Mouse (Mus musculus): ENCODE results near the gene 1700018F24Rik.
"Not testable (repeated sequence)": the region's sequence is repeated elsewhere in the genome, so short reads cannot be mapped to it uniquely, and the experiment has no call there.

1700018F24Rik gene

GRCm38 (mm10) chr5:145042690-145043089, at the start of gene 1700018F24Rik:
1700018F24Rik (plus strand) TSS chr5:145042990.
- in situ Hi-C loops (cut with MseI, MboI) = not testable (repeated sequence)

GRCm38 (mm10) chr5:144998491-144998890, 44.3 kb upstream of the 1700018F24Rik start:
- in situ Hi-C loops (cut with MseI, MboI) = loop anchor here in 1 of 2 experiments (25.0 kb wide), 1 partner anchor 111 kb away; no protein-coding TSS in a partner anchor

GRCm38 (mm10) chr5:145003362-145003761, 39.4 kb upstream of the 1700018F24Rik start:
- in situ Hi-C loops (cut with MseI, MboI) = loop anchor here in 1 of 2 experiments (10.0 kb wide), 1 partner anchor 61 kb away; no protein-coding TSS in a partner anchor

GRCm38 (mm10) chr5:145004495-145004894, 38.3 kb upstream of the 1700018F24Rik start:
- in situ Hi-C loops (cut with MseI, MboI) = loop anchor here in 1 of 2 experiments (10.0 kb wide), 1 partner anchor 60 kb away; no protein-coding TSS in a partner anchor

- in situ Hi-C loops (cut with MseI, MboI) = loop anchor here in 1 of 2 experiments (10.0 kb wide), 1 partner anchor 59 kb away; no protein-coding TSS in a partner anchor
These were observed 37.2 kb upstream of the 1700018F24Rik start for GRCm38 (mm10) chr5:145005596-145005995.

GRCm38 (mm10) chr5:145008878-145009659, 33.7 kb upstream of the 1700018F24Rik start:
- in situ Hi-C loops (cut with MseI, MboI) = loop anchor here in 1 of 2 experiments (10.0 kb wide), 1 partner anchor 56 kb away; no protein-coding TSS in a partner anchor

- in situ Hi-C loops (cut with MseI, MboI) = no loop called here
These were observed 28.5 kb upstream of the 1700018F24Rik start for GRCm38 (mm10) chr5:145014278-145014677.

- in situ Hi-C loops (cut with MseI, MboI) = not testable (repeated sequence)
These were observed 26.0 kb upstream of the 1700018F24Rik start for GRCm38 (mm10) chr5:145016761-145017160.

GRCm38 (mm10) chr5:145020254-145020653, 22.5 kb upstream of the 1700018F24Rik start:
- in situ Hi-C loops (cut with MseI, MboI) = not testable (repeated sequence)

GRCm38 (mm10) chr5:145020712-145021111, 22.1 kb upstream of the 1700018F24Rik start:
- in situ Hi-C loops (cut with MseI, MboI) = not testable (repeated sequence)

GRCm38 (mm10) chr5:145030476-145030875, 12.3 kb upstream of the 1700018F24Rik start:
- in situ Hi-C loops (cut with MseI, MboI) = not testable (repeated sequence)

- in situ Hi-C loops (cut with MseI, MboI) = not testable (repeated sequence)
These were observed 10.4 kb upstream of the 1700018F24Rik start, which contains the start of gene Gm4871 for GRCm38 (mm10) chr5:145032391-145032790. Gm4871 (minus strand) TSS chr5:145032754.

- in situ Hi-C loops (cut with MseI, MboI) = no loop called here
These were observed 1.2 kb upstream of the 1700018F24Rik start for GRCm38 (mm10) chr5:145041628-145042027.

GRCm38 (mm10) chr5:145054187-145054586, 11.4 kb downstream of the 1700018F24Rik start:
- in situ Hi-C loops (cut with MseI, MboI) = not testable (repeated sequence)

GRCm38 (mm10) chr5:145057907-145058306, 15.1 kb downstream of the 1700018F24Rik start:
- in situ Hi-C loops (cut with MseI, MboI) = no loop called here

- in situ Hi-C loops (cut with MseI, MboI) = no loop called here
These were observed 15.9 kb downstream of the 1700018F24Rik start for GRCm38 (mm10) chr5:145058722-145059121.

GRCm38 (mm10) chr5:145059524-145059923, 16.7 kb downstream of the 1700018F24Rik start:
- in situ Hi-C loops (cut with MseI, MboI) = no loop called here

GRCm38 (mm10) chr5:145064765-145065340, 22.1 kb downstream of the 1700018F24Rik start:
- in situ Hi-C loops (cut with MseI, MboI) = loop anchor here in 1 of 2 experiments (10.0 kb wide), 1 partner anchor 60 kb away; no protein-coding TSS in a partner anchor

GRCm38 (mm10) chr5:145068863-145069262, 26.1 kb downstream of the 1700018F24Rik start:
- in situ Hi-C loops (cut with MseI, MboI) = loop anchor here in 1 of 2 experiments (10.0 kb wide), 1 partner anchor 64 kb away; no protein-coding TSS in a partner anchor

- in situ Hi-C loops (cut with MseI, MboI) = loop anchor here in 1 of 2 experiments (10.0 kb wide), 1 partner anchor 65 kb away; no protein-coding TSS in a partner anchor
These were observed 26.9 kb downstream of the 1700018F24Rik start for GRCm38 (mm10) chr5:145069707-145070106.

GRCm38 (mm10) chr5:145071342-145071741, 28.6 kb downstream of the 1700018F24Rik start:
- in situ Hi-C loops (cut with MseI, MboI) = no loop called here

GRCm38 (mm10) chr5:145075081-145075480, 32.3 kb downstream of the 1700018F24Rik start:
- in situ Hi-C loops (cut with MseI, MboI) = no loop called here
